Mouse (Mus musculus) gastrocnemius, adult 2 months (tissue): ENCODE results near the gene Neurog1. TPM values are rescaled to one million over a fixed set of nuclear protein-coding genes. Genes with fewer than 3 reads are reported as not detected.

Source experiments
- DNase-seq: peaks from one replicate; pipeline ENCODE4 v3.0.0; 2022
- H3K27ac ChIP-seq: fragments of 200-600 bp; 2 replicates; pipeline ENCODE4 v1.8.1; 2022; ENCODE audit warnings: mild to moderate bottlenecking
- H3K4me3 ChIP-seq: fragments of 200-600 bp; 2 replicates; pipeline ENCODE4 v1.8.1; 2022; ENCODE audit warnings: mild to moderate bottlenecking, moderate library complexity
- CTCF ChIP-seq: fragments of 200-600 bp; IDR thresholded peaks from 2 replicates; pipeline ENCODE4 v1.8.1; 2022; ENCODE audit warnings: antibody characterized with exemption, mild to moderate bottlenecking, moderate library complexity
- intact Hi-C: fragments of 180-260 bp; cut with DNase I; formaldehyde crosslinking; loops from one replicate; pipeline ENCODE4 v1.15.1; 2025
- long read RNA-seq, 2 experiments: library from polyadenylated mRNA; stranded (forward); transcript quantifications; one replicate each; pipeline ENCODE4 v2.0.0; 2021
- total RNA-seq, 2 experiments: library from RNA; stranded (reverse); gene quantifications; 2 replicates each; pipeline ENCODE4 v1.2.3; 2021

Gene Neurog1
- not detected for total RNA-seq
- long read RNA-seq, experiment 1, result 0 reads
- long read RNA-seq, experiment 2, result 0 reads

GRCm38 (mm10) chr13:56251924-56252619 lies at the start of gene Neurog1:
TSS of gene Neurog1 (minus strand) at chr13:56252163.
- peak within 1 kb of the TSS; percentile 47 for H3K4me3 ChIP-seq
- intact Hi-C loops, result no loop called here
- H3K27ac ChIP-seq, result no peak within 1 kb of the TSS
- TF ChIP-seq CTCF, result no peak
- DNase-seq, result no peak

GRCm38 (mm10) chr13:56299336-56299735 lies 47.4 kb upstream of the Neurog1 start:
- DNase-seq, result no peak
- intact Hi-C loops, result no loop called here
- no peak for TF ChIP-seq CTCF
- Histone ChIP-seq H3K27ac (no peak overlapping the region), H3K4me3 (no peak overlapping the region)

- no peak for DNase-seq
- Histone ChIP-seq H3K27ac (no peak overlapping the region), H3K4me3 (peak overlapping the region; percentile 68)
- no peak for TF ChIP-seq CTCF
- intact Hi-C loops, result no loop called here
Observed at GRCm38 (mm10) chr13:56296659-56297020, 44.7 kb upstream of the Neurog1 start.

- no peak for TF ChIP-seq CTCF
- peak within 1 kb of the TSS; percentile 68 for H3K4me3 ChIP-seq
- peak within 1 kb of the TSS; percentile 54 for H3K27ac ChIP-seq
- intact Hi-C loops, result no loop called here
- peak; percentile 67 for DNase-seq
Observed at GRCm38 (mm10) chr13:56295943-56296658, 44.1 kb upstream of the Neurog1 start, which contains the start of gene Cxcl14. TSS of gene Cxcl14 (minus strand) at chr13:56296551.

- Histone ChIP-seq H3K4me3 (peak overlapping the region; percentile 68), H3K27ac (peak overlapping the region; percentile 54)
- intact Hi-C loops, result no loop called here
- no peak for TF ChIP-seq CTCF
- DNase-seq, result no peak
Observed at GRCm38 (mm10) chr13:56295586-56295942, 43.6 kb upstream of the Neurog1 start.

- Histone ChIP-seq H3K4me3 (peak overlapping the region; percentile 68), H3K27ac (peak overlapping the region; percentile 54)
- no peak for TF ChIP-seq CTCF
- no peak for DNase-seq
- intact Hi-C loops, result no loop called here
Observed at GRCm38 (mm10) chr13:56294908-56295307, 42.9 kb upstream of the Neurog1 start.

GRCm38 (mm10) chr13:56289998-56290397 lies 38.0 kb upstream of the Neurog1 start:
- Histone ChIP-seq H3K4me3 (no peak overlapping the region), H3K27ac (no peak overlapping the region)
- intact Hi-C loops, result no loop called here
- TF ChIP-seq CTCF, result 0 out of 2 replicates have a peak, but pooled peaks have one; percentile 1
- no peak for DNase-seq

GRCm38 (mm10) chr13:56289261-56289660 lies 37.3 kb upstream of the Neurog1 start:
- Histone ChIP-seq H3K27ac (no peak overlapping the region), H3K4me3 (no peak overlapping the region)
- no peak for DNase-seq
- TF ChIP-seq CTCF, result no peak
- intact Hi-C loops, result no loop called here

GRCm38 (mm10) chr13:56288601-56289000 lies 36.6 kb upstream of the Neurog1 start:
- Histone ChIP-seq H3K27ac (no peak overlapping the region), H3K4me3 (no peak overlapping the region)
- intact Hi-C loops, result no loop called here
- DNase-seq, result no peak
- TF ChIP-seq CTCF, result no peak

GRCm38 (mm10) chr13:56287091-56287490 lies 35.1 kb upstream of the Neurog1 start:
- intact Hi-C loops, result no loop called here
- TF ChIP-seq CTCF, result no peak
- H3K4me3 ChIP-seq, result no peak overlapping the region
- H3K27ac ChIP-seq, result no peak overlapping the region
- DNase-seq, result no peak

GRCm38 (mm10) chr13:56283321-56283720 lies 31.4 kb upstream of the Neurog1 start:
- no peak overlapping the region for H3K27ac ChIP-seq
- no peak overlapping the region for H3K4me3 ChIP-seq
- no peak for TF ChIP-seq CTCF
- DNase-seq, result no peak
- intact Hi-C loops, result no loop called here

GRCm38 (mm10) chr13:56280356-56280755 lies 28.4 kb upstream of the Neurog1 start:
- intact Hi-C loops, result no loop called here
- H3K4me3 ChIP-seq, result no peak overlapping the region
- peak; percentile 38 for TF ChIP-seq CTCF

GRCm38 (mm10) chr13:56279439-56279838 lies 27.5 kb upstream of the Neurog1 start:
- no peak overlapping the region for H3K4me3 ChIP-seq
- no peak overlapping the region for H3K27ac ChIP-seq
- intact Hi-C loops, result loop anchor here (1.0 to 5.0 kb wide), 3 partner anchors 48 to 149 kb away; no protein-coding TSS in a partner anchor
- peak; percentile 98 for TF ChIP-seq CTCF
- peak; percentile 85 for DNase-seq

More at GRCm38 (mm10) chr13:56280356-56280755, 28.4 kb upstream of the Neurog1 start:
- no peak for DNase-seq
- no peak overlapping the region for H3K27ac ChIP-seq

GRCm38 (mm10) chr13:56275171-56275570 lies 23.2 kb upstream of the Neurog1 start:
- intact Hi-C loops, result loop anchor here (5.0 kb wide), 1 partner anchor 52 kb away; no protein-coding TSS in a partner anchor
- H3K27ac ChIP-seq, result no peak overlapping the region
- DNase-seq, result no peak
- TF ChIP-seq CTCF, result no peak
- no peak overlapping the region for H3K4me3 ChIP-seq
